Mouse (Mus musculus): Measurements from ENCODE around the gene Cwc22. TPM values are rescaled to one million over a fixed set of nuclear protein-coding genes. Genes with fewer than 3 reads are reported as not detected.

Gene Cwc22
- polyA plus RNA-seq, 1 experiment from 2014 or later, result 36.1 TPM

GRCm38 (mm10) chr2:77962450-77963193 is 16.4 kb upstream of the Cwc22 start:
- no peak overlapping the region for H3K27ac ChIP-seq
- H3K4me1 ChIP-seq, result no peaks in the 10 kb centered on the region
- no peaks in the 10 kb centered on the region for H3K27me3 ChIP-seq
- 92% methylated on average over 3 of the region's 3 CpGs for WGBS
- H3K36me3 ChIP-seq, result no peaks in the 10 kb centered on the region
- no peak overlapping the region for H3K4me3 ChIP-seq
- H3K9ac ChIP-seq, result no peak overlapping the region
- H3K4me2 ChIP-seq (replicated peaks), result no peak overlapping the region
- H3K9me3 ChIP-seq, result no peaks in the 10 kb centered on the region
- ATAC-seq (ENCODE audit: low FRiP score, low read depth), result no peak

- WGBS, result 57% methylated on average over 1 of the region's 1 CpGs
Observed at GRCm38 (mm10) chr2:77961256-77961655, 15.1 kb upstream of the Cwc22 start.

DNA sequence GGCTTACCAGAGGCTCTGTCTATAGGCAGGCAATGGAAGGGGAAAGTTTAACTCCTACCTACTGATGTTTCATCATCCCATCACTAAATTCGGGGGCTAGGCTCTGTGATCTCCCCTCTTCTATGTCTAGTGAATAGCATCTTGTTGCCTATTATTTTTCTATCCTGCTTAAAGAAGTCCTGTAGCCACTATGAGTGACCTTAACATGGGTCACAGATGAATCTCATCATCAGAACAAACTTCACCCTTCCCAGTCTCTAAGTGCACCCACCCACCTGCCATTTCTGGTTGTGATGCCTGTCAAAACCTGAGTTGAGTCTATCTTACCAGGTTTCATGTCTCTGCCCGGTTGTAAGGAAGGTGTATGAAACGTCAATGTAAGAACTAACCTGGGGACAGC is 14.5 kb upstream of the Cwc22 start:
- Histone ChIP-seq H3K36me3 (no peaks in the 10 kb centered on the region), H3K4me3 (no peak overlapping the region), H3K9me3 (no peaks in the 10 kb centered on the region), H3K4me1 (no peaks in the 10 kb centered on the region), H3K4me2 (replicated peaks) (no peak overlapping the region), H3K27me3 (no peaks in the 10 kb centered on the region), H3K9ac (no peak overlapping the region), H3K27ac (no peak overlapping the region)
- ATAC-seq (ENCODE audit: low FRiP score, low read depth), result no peak
- 86% methylated on average over 3 of the region's 3 CpGs for WGBS

More at GRCm38 (mm10) chr2:77961256-77961655, 15.1 kb upstream of the Cwc22 start:
- no peak for ATAC-seq (ENCODE audit: low FRiP score, low read depth)
- Histone ChIP-seq H3K9ac (no peak overlapping the region), H3K36me3 (no peaks in the 10 kb centered on the region), H3K27ac (no peak overlapping the region), H3K27me3 (no peaks in the 10 kb centered on the region), H3K4me1 (no peaks in the 10 kb centered on the region), H3K4me2 (replicated peaks) (no peak overlapping the region), H3K9me3 (no peaks in the 10 kb centered on the region), H3K4me3 (no peak overlapping the region)

DNA sequence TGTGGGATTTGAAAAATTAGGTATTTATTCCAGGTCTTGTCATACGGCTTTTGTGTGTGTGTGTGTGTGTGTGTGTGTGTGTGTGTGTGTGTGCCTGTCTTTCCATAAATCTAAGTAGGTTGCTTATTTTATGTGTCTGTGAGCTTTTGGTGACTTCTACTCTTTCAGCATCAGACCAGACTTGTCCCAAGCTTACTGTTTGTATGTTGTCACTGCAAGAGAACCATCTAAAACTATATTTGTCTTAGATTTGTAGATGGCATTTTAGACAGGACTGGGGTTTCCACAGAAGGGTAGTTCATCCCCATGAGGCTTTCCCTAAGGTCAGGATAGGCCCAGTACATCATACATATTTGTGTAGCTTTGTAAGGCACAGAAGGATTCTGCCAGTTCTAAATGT is 13.2 kb upstream of the Cwc22 start:
- H3K4me1 ChIP-seq, result no peaks in the 10 kb centered on the region
- no peaks in the 10 kb centered on the region for H3K36me3 ChIP-seq
- no peaks in the 10 kb centered on the region for H3K9me3 ChIP-seq
- H3K27ac ChIP-seq, result no peak overlapping the region
- H3K9ac ChIP-seq, result no peak overlapping the region
- no peak overlapping the region for H3K4me2 ChIP-seq (replicated peaks)
- WGBS, result 86% methylated on average over 1 of the region's 1 CpGs
- H3K27me3 ChIP-seq, result no peaks in the 10 kb centered on the region
- no peak for ATAC-seq (ENCODE audit: low FRiP score, low read depth)
- no peak overlapping the region for H3K4me3 ChIP-seq

- Histone ChIP-seq H3K27ac (no peak overlapping the region), H3K4me1 (no peaks in the 10 kb centered on the region), H3K4me3 (no peak overlapping the region), H3K9me3 (no peaks in the 10 kb centered on the region), H3K9ac (no peak overlapping the region), H3K4me2 (replicated peaks) (no peak overlapping the region), H3K27me3 (no peaks in the 10 kb centered on the region), H3K36me3 (no peaks in the 10 kb centered on the region)
- WGBS, result 85% methylated on average over 6 of the region's 6 CpGs
- ATAC-seq (ENCODE audit: low FRiP score, low read depth), result no peak
Observed at GRCm38 (mm10) chr2:77951415-77951913, 5.3 kb upstream of the Cwc22 start.

- Histone ChIP-seq H3K4me1 (peaks cover 3% of the 10 kb centered on the region), H3K27me3 (no peaks in the 10 kb centered on the region), H3K9ac (no peak overlapping the region), H3K27ac (no peak overlapping the region), H3K36me3 (no peaks in the 10 kb centered on the region), H3K4me2 (replicated peaks) (no peak overlapping the region), H3K9me3 (no peaks in the 10 kb centered on the region), H3K4me3 (no peak overlapping the region)
- WGBS, result 76% methylated on average over 1 of the region's 1 CpGs
- no peak for ATAC-seq (ENCODE audit: low FRiP score, low read depth)
Observed at GRCm38 (mm10) chr2:77950111-77950510, 3.9 kb upstream of the Cwc22 start.

DNA sequence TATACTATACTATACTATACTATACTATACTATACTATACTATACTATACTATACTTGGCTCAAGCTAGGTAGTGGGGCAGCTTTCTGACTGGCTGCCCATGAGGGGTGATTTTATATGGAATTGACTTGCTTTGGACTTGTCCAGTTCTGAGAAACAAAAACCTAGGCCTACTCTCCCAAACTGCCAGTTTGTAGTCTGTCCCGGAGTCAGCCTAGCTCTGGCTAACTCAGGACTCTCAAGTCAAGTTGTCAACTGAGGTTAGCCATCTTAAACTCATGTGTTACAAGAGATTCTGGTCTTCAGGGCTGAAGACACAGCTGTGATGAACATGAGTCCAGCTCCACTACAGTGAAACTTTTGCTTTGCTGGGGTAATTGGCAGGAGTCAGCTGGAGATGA is 3.3 kb upstream of the Cwc22 start:
- no peak for ATAC-seq (ENCODE audit: low FRiP score, low read depth)
- Histone ChIP-seq H3K27me3 (no peaks in the 10 kb centered on the region), H3K36me3 (no peaks in the 10 kb centered on the region), H3K4me3 (no peak overlapping the region), H3K9me3 (no peaks in the 10 kb centered on the region), H3K4me2 (replicated peaks) (no peak overlapping the region), H3K27ac (no peak overlapping the region), H3K4me1 (peaks cover 9% of the 10 kb centered on the region), H3K9ac (no peak overlapping the region)
- 83% methylated on average over 1 of the region's 1 CpGs for WGBS

DNA sequence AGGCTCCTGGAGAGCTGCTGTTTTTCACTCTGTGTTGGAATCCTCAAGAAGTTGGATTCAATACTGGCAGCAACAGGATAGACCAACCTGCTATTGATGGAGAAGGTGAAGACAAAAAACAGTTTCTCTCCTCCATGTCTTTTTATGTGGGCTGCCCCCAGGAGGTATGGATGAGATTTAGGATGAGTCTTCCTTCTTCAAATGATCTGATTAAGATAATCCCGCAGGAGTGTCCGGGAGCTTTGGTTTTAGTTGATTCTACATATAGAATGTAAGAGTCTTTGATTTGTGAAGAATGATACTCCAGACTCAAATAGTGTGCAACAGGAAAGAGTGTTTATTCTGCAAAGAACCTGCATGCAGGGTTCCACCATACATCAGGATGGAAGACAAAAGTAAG is 2.7 kb upstream of the Cwc22 start:
- Histone ChIP-seq H3K4me2 (replicated peaks) (no peak overlapping the region), H3K27ac (no peak overlapping the region), H3K27me3 (no peaks in the 10 kb centered on the region), H3K9me3 (no peaks in the 10 kb centered on the region), H3K4me3 (no peak overlapping the region), H3K36me3 (no peaks in the 10 kb centered on the region), H3K9ac (no peak overlapping the region), H3K4me1 (peaks cover 14% of the 10 kb centered on the region)
- 84% methylated on average over 2 of the region's 2 CpGs for WGBS
- ATAC-seq (ENCODE audit: low FRiP score, low read depth), result no peak

GRCm38 (mm10) chr2:77948126-77948525 is 2.0 kb upstream of the Cwc22 start:
- H3K4me2 ChIP-seq (replicated peaks), result no peak overlapping the region
- ATAC-seq (ENCODE audit: low FRiP score, low read depth), result no peak
- H3K9me3 ChIP-seq, result no peaks in the 10 kb centered on the region
- H3K4me3 ChIP-seq, result no peak overlapping the region
- no peaks in the 10 kb centered on the region for H3K27me3 ChIP-seq
- H3K4me1 ChIP-seq, result peaks cover 14% of the 10 kb centered on the region
- no peaks in the 10 kb centered on the region for H3K36me3 ChIP-seq
- H3K27ac ChIP-seq, result no peak overlapping the region
- H3K9ac ChIP-seq, result no peak overlapping the region
- 70% methylated on average over 1 of the region's 1 CpGs for WGBS

GRCm38 (mm10) chr2:77947161-77947870 is 1.1 kb upstream of the Cwc22 start:
- no peak overlapping the region for H3K9ac ChIP-seq
- ATAC-seq (ENCODE audit: low FRiP score, low read depth), result no peak
- 72% methylated on average over 3 of the region's 3 CpGs for WGBS
- H3K4me1 ChIP-seq, result peaks cover 14% of the 10 kb centered on the region
- no peak overlapping the region for H3K4me2 ChIP-seq (replicated peaks)
- H3K27me3 ChIP-seq, result no peaks in the 10 kb centered on the region
- no peak overlapping the region for H3K4me3 ChIP-seq
- no peaks in the 10 kb centered on the region for H3K36me3 ChIP-seq
- H3K9me3 ChIP-seq, result no peaks in the 10 kb centered on the region
- H3K27ac ChIP-seq, result no peak overlapping the region

DNA sequence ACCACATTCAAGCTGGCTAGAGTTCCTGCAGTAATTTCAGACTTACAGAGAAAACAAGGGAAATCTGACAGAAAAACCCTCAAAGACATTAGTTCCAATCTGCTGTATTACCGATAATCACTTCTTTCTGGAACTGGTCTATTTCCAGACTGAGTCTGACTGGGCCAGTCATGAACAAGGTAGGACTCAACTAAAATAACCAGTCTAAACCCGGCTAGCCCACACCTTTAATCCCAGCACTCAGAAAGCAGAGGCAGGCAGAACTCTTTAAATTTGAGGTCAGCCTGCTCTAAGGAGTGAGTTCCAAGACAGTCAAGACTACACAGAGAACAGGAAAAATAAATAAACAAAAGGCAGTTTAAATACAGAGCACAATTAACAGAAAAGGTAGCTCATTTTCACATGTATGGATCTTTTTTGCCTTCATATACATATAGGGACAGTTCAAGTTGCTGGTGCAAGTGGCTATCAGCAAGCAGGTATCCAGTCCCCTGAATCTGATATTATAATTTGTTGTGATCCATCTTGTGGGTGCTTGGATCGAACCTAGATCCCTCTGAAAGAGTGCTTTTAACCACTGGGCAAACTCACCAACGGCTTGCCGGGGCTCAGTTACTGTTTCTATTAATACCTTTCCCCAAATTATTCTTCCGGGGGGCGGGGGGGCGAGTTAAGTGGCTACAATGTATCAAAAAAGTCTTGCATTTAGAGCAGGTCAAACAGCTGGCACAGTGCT is 1.1 kb downstream of the Cwc22 start:
- Histone ChIP-seq H3K36me3 (peaks cover 4% of the 10 kb centered on the region; the same call in 1 of the 2 replicates), H3K27ac (no peak overlapping the region), H3K9me3 (no peaks in the 10 kb centered on the region), H3K9ac (peak overlapping the region; percentile 93), H3K4me1 (peaks cover 14% of the 10 kb centered on the region), H3K4me2 (replicated peaks) (peak overlapping the region; percentile 77), H3K27me3 (no peaks in the 10 kb centered on the region), H3K4me3 (peak overlapping the region; percentile 78)
- WGBS, result 42% methylated on average over 8 of the region's 8 CpGs
- no peak for ATAC-seq (ENCODE audit: low FRiP score, low read depth)

DNA sequence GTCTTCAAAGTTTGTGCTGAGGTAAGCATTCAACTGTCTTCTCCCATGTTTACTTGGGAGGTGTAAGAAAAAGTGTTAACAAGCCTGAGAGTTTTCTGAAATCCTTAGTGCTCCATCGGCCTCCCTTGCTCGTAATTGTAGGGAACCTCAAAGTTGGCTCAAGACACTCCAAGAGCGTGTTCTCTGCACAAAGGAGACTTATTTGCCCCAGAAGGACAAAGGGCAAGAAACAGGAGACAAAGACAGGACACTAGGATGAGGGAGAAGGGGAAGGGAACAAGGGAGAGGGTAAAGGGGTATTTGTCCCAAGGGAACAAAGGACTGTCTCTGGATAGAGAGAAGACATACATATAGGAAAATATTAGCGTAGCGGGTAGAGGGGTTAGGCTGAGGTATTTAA is 1.9 kb downstream of the Cwc22 start:
- Histone ChIP-seq H3K4me1 (peaks cover 14% of the 10 kb centered on the region), H3K36me3 (peaks cover 8% of the 10 kb centered on the region), H3K4me3 (peak overlapping the region; percentile 1; the same call in 1 of the 2 replicates), H3K9ac (no peak overlapping the region), H3K4me2 (replicated peaks) (peak overlapping the region; percentile 77; the same call in 1 of the 2 replicates), H3K27ac (no peak overlapping the region), H3K9me3 (no peaks in the 10 kb centered on the region), H3K27me3 (no peaks in the 10 kb centered on the region)
- ATAC-seq (ENCODE audit: low FRiP score, low read depth), result no peak
- WGBS, result 92% methylated on average over 5 of the region's 5 CpGs
